Mouse (Mus musculus) CH12.LX (cell line): ENCODE measurements around the gene Hils1. TPM values are rescaled to one million over a fixed set of nuclear protein-coding genes. Genes with fewer than 3 reads are reported as not detected.
"Not testable (repeated sequence)": the region's sequence is repeated elsewhere in the genome, so short reads cannot be mapped to it uniquely, and the experiment has no call there.

Experiments used
- DNase-seq: peaks from one replicate; pipeline ENCODE4 v3.0.0-alpha.2; 2013; ENCODE audit errors: extremely low read depth
- H3K27ac ChIP-seq: 2 replicates; pipeline ENCODE4 v1.5.1; 2012; ENCODE audit warnings: low read depth, mild to moderate bottlenecking, control low read depth, moderate library complexity; ENCODE audit not compliant: insufficient read depth
- H3K27me3 ChIP-seq: replicated peaks from 2 replicates; pipeline ENCODE3; 2012; ENCODE audit warnings: inconsistent platforms
- H3K36me3 ChIP-seq, 2 experiments: replicated peaks in 1 of 2; 2 replicates each; pipeline versions ENCODE3 to v1.6.1; 2012; ENCODE audit warnings: inconsistent platforms in 1 of 2, low read length in 1 of 2, mild to moderate bottlenecking in 1 of 2, mixed read lengths in 1 of 2, moderate library complexity in 1 of 2; ENCODE audit not compliant: control insufficient read depth in 1 of 2, insufficient read depth in 1 of 2
- H3K4me1 ChIP-seq, 2 experiments: 2 replicates each; pipeline ENCODE4 v1.6.1; 2012; ENCODE audit warnings: inconsistent platforms in 1 of 2, moderate library complexity in 1 of 2; ENCODE audit not compliant: insufficient read depth in 2 of 2, control insufficient read depth in 1 of 2
- H3K4me2 ChIP-seq: 2 replicates; pipeline ENCODE4 v1.6.1; 2012; ENCODE audit warnings: low read depth, mild to moderate bottlenecking, control low read depth; ENCODE audit not compliant: poor library complexity, insufficient read depth, severe bottlenecking
- H3K4me3 ChIP-seq, 3 experiments: fragments of 150-350 bp in 1 of 3; sonication (generic) in 1 of 3; replicated peaks in 1 of 3; 2 replicates each; pipeline versions ENCODE3 to v1.5.1; 2011 to 2012; ENCODE audit warnings: low read depth in 2 of 3, low read length in 2 of 3, mild to moderate bottlenecking in 2 of 3, moderate library complexity in 2 of 3, control low read depth in 1 of 3, improper control_type of control experiment in 1 of 3, inconsistent platforms in 1 of 3, mixed read lengths in 1 of 3; ENCODE audit not compliant: poor library complexity in 1 of 3
- H3K79me2 ChIP-seq: replicated peaks from 2 replicates; pipeline ENCODE4 v1.6.1; 2012; ENCODE audit warnings: mild to moderate bottlenecking, moderate library complexity; ENCODE audit not compliant: control insufficient read depth, poor library complexity, insufficient read depth, severe bottlenecking; ENCODE audit errors: extremely low read depth
- H3K9ac ChIP-seq: 2 replicates; pipeline ENCODE4 v1.6.1; 2012; ENCODE audit warnings: low read depth, mild to moderate bottlenecking, control low read depth, moderate library complexity; ENCODE audit not compliant: insufficient read depth
- H3K9me3 ChIP-seq: replicated peaks from 2 replicates; pipeline ENCODE3; 2012; ENCODE audit warnings: low read length, inconsistent platforms, mixed read lengths
- ELF1 ChIP-seq: IDR thresholded peaks from 2 replicates; pipeline ENCODE4 v1.6.1; 2014; ENCODE audit warnings: low read depth, mild to moderate bottlenecking, inconsistent platforms, low read length, improper control_type of control experiment
- GABPA ChIP-seq: IDR thresholded peaks from 2 replicates; pipeline ENCODE4 v1.6.1; 2012; ENCODE audit warnings: low read depth, low read length, improper control_type of control experiment, inconsistent platforms; ENCODE audit not compliant: insufficient replicate concordance
- IRF4 ChIP-seq: IDR thresholded peaks from 2 replicates; pipeline ENCODE4 v1.6.1; 2014; ENCODE audit warnings: low read depth, mild to moderate bottlenecking, inconsistent platforms, low read length, improper control_type of control experiment
- JUN ChIP-seq: IDR thresholded peaks from 2 replicates; pipeline ENCODE4 v1.6.1; 2011; ENCODE audit warnings: low read depth, mild to moderate bottlenecking, low read length, improper control_type of control experiment, moderate library complexity; ENCODE audit not compliant: insufficient read depth
- JUND ChIP-seq: conservative IDR thresholded peaks from 2 replicates; pipeline ENCODE4 v1.6.1; 2011; ENCODE audit warnings: low read depth, low read length, improper control_type of control experiment
- KAT2A ChIP-seq: IDR thresholded peaks from 2 replicates; pipeline ENCODE4 v1.6.1; 2012; ENCODE audit warnings: low read length, improper control_type of control experiment, inconsistent platforms; ENCODE audit not compliant: insufficient replicate concordance
- MAX ChIP-seq: IDR thresholded peaks from 2 replicates; pipeline ENCODE4 v1.6.1; 2011; ENCODE audit warnings: low read length, improper control_type of control experiment
- MAZ ChIP-seq: IDR thresholded peaks from 2 replicates; pipeline ENCODE4 v1.6.1; 2012; ENCODE audit warnings: low read depth, mild to moderate bottlenecking, inconsistent platforms, low read length, improper control_type of control experiment, moderate library complexity
- MYC ChIP-seq: IDR thresholded peaks from 2 replicates; pipeline ENCODE4 v1.6.1; 2011; ENCODE audit warnings: low read depth, mild to moderate bottlenecking, improper control_type of control experiment, low read length
- NELFE ChIP-seq: IDR thresholded peaks from 2 replicates; pipeline ENCODE4 v1.6.1; 2011; ENCODE audit warnings: low read depth, low read length, improper control_type of control experiment
- NRF1 ChIP-seq: IDR thresholded peaks from 2 replicates; pipeline ENCODE4 v1.6.1; 2014; ENCODE audit warnings: low read depth, mild to moderate bottlenecking, inconsistent platforms, low read length, improper control_type of control experiment, moderate library complexity
- POLR2A ChIP-seq: IDR thresholded peaks from 2 replicates; pipeline ENCODE4 v1.6.1; 2011; ENCODE audit warnings: low read depth, mild to moderate bottlenecking, improper control_type of control experiment, low read length
- POLR2AphosphoS2 ChIP-seq: IDR thresholded peaks from 2 replicates; pipeline ENCODE4 v1.6.1; 2011; ENCODE audit warnings: low read depth, low read length, improper control_type of control experiment
- RAD21 ChIP-seq: IDR thresholded peaks from 2 replicates; pipeline ENCODE4 v1.6.1; 2011; ENCODE audit warnings: low read depth, mild to moderate bottlenecking, low read length, improper control_type of control experiment, moderate library complexity
- SIN3A ChIP-seq: IDR thresholded peaks from 2 replicates; pipeline ENCODE4 v1.6.1; 2012; ENCODE audit warnings: low read length, improper control_type of control experiment, inconsistent platforms
- UBTF ChIP-seq: IDR thresholded peaks from 2 replicates; pipeline ENCODE4 v1.6.1; 2012; ENCODE audit warnings: low read depth, mild to moderate bottlenecking, inconsistent platforms, low read length, improper control_type of control experiment, moderate library complexity
- USF2 ChIP-seq: conservative IDR thresholded peaks from 2 replicates; pipeline ENCODE4 v1.6.1; 2011; ENCODE audit warnings: low read depth, low read length, improper control_type of control experiment
- ZMIZ1 ChIP-seq: IDR thresholded peaks from 2 replicates; pipeline ENCODE4 v1.6.1; 2012; ENCODE audit warnings: low read depth, mild to moderate bottlenecking, inconsistent platforms, low read length, improper control_type of control experiment
- ZNF384 ChIP-seq: IDR thresholded peaks from 2 replicates; pipeline ENCODE4 v1.6.1; 2012; ENCODE audit warnings: low read depth, low read length, improper control_type of control experiment, inconsistent platforms
- dilution Hi-C: fragments of 300-500 bp; cut with MboI; formaldehyde crosslinking; loops from 2 replicates; pipeline ENCODE4 v1.14.3; 2020; ENCODE audit warnings: low sequenced_read_pairs; ENCODE audit not compliant: extremely low pct_unique_long_range_greater_than_20kb, extremely low pct_ligation_motif_present
- in situ Hi-C: fragments of 300-500 bp; cut with MboI; formaldehyde crosslinking; loops from 3 replicates; pipeline ENCODE4 v1.14.3; 2019; ENCODE audit warnings: low sequenced_read_pairs, low pct_ligation_motif_present, low pct_unique_long_range_greater_than_20kb, mixed read lengths
- polyA plus RNA-seq: library from polyadenylated mRNA; unstranded; fragments of >175 nt; gene quantifications from 2 replicates; pipeline ENCODE4 v1.2.1, GENCODE M21; 2012; ENCODE audit warnings: low read depth; ENCODE audit not compliant: insufficient read length
- total RNA-seq, 2 experiments: library from RNA; depleted of rRNA; stranded (reverse); fragments of 300-350 nt in 1 of 2; fragments of >200 nt in 1 of 2; gene quantifications; 2 replicates each; pipeline ENCODE4 v1.2.3; 2012 to 2014

Gene Hils1
- total and polyA plus RNA-seq, 3 experiments, result not detected

- dilution Hi-C loops, result no loop called here
- Histone ChIP-seq H3K4me1 (peaks cover 2 to 21% of the 10 kb centered on the region in 2 experiments; a peak in 2 of 4 replicates), H3K9ac (peak within 1 kb of the TSS; percentile 39), H3K36me3 (peaks cover 5 to 14% of the 10 kb centered on the region in 2 experiments), H3K27me3 (peaks cover 64% of the 10 kb centered on the region), H3K9me3 (peaks cover 4% of the 10 kb centered on the region), H3K79me2 (no peaks in the 10 kb centered on the region), H3K27ac (no peak within 1 kb of the TSS), H3K4me3 (peak within 1 kb of the TSS; percentile 27 to 50 (median 43)), H3K4me2 (peak within 1 kb of the TSS; percentile 86)
- TF ChIP-seq POLR2A (0 out of 2 replicates have a peak, but pooled peaks have one; percentile 20), NRF1 (peak; percentile 78), ZMIZ1 (no peak)
- in situ Hi-C loops, result no loop called here
- no peak for DNase-seq
Measured at GRCm38 (mm10) chr11:95009629-95010014, 42.2 kb downstream of the Hils1 start, which contains the start of gene Samd14. Samd14 (plus strand) TSS chr11:95009879.

DNA sequence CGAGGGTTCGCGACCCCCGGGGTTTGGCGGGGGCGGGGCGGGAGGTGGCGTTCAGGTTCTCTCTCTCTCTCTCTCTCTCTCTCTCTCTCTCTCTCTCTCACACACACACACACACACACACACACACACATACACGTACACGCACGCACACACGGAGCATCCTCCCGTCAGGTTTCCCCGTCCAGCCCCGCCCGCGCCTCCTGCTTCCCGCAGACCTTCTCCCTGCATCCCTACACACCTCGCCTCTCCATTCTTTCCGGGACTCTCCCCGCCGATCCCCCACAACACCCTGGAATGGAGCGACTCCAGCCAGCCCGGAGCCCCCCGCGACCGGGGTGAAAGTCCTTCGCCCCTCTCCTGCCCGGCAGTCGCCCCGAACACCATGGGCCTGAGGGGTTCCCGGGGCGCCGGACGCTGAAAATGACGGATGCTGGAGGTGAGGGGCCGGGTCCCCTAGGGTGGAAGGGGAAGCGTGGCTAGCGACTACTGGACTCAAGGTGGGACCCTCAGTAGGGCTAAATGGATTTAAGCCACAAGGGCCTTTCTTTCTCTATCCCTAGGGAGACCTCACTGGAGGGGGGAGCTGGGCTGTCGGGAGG, 42.8 kb downstream of the Hils1 start:
- H3K27ac ChIP-seq, result no peak overlapping the region
- peaks cover 0 to 8% of the 10 kb centered on the region in 2 experiments for H3K36me3 ChIP-seq
- peak overlapping the region; percentile 86 for H3K4me2 ChIP-seq
- peak overlapping the region in 1 of 3 experiments; percentile 50 for H3K4me3 ChIP-seq
- no peak for DNase-seq
- TF ChIP-seq POLR2A (no peak), ELF1 (no peak), JUND (no peak), SIN3A (no peak), USF2 (no peak), ZMIZ1 (no peak), MAZ (no peak), JUN (no peak), MYC (no peak), MAX (no peak), UBTF (no peak), RAD21 (no peak), ZNF384 (no peak), GABPA (no peak), IRF4 (no peak), NELFE (no peak), POLR2AphosphoS2 (no peak), KAT2A (no peak)
- TF ChIP-seq, all 38 proteins: peak for 0
- Histone ChIP-seq H3K79me2 (no peaks in the 10 kb centered on the region), H3K27me3 (peaks cover 70% of the 10 kb centered on the region), H3K9me3 (peaks cover 4% of the 10 kb centered on the region), H3K4me1 (peaks cover 2 to 21% of the 10 kb centered on the region in 2 experiments; a peak in 2 of 4 replicates), H3K9ac (peak overlapping the region; percentile 39)
- dilution Hi-C loops, result no loop called here
- in situ Hi-C loops, result no loop called here

- peaks cover 77% of the 10 kb centered on the region for H3K27me3 ChIP-seq
- H3K9me3 ChIP-seq, H3K4me3 ChIP-seq, H3K36me3 ChIP-seq, H3K79me2 ChIP-seq, H3K27ac ChIP-seq, H3K4me2 ChIP-seq, H3K9ac ChIP-seq, in situ Hi-C loops, DNase-seq, dilution Hi-C loops: not testable (repeated sequence)
- H3K4me1 ChIP-seq, result peaks cover 2 to 15% of the 10 kb centered on the region in 2 experiments; a peak in 2 of 4 replicates
Measured at GRCm38 (mm10) chr11:95010841-95011403, 43.5 kb downstream of the Hils1 start.
